Mouse (Mus musculus): ENCODE results near the gene Fto. TPM values are rescaled to one million over a fixed set of nuclear protein-coding genes. Genes with fewer than 3 reads are reported as not detected.

Gene Fto
- total RNA-seq, 2 experiments from 2014 or later: 71.6 to 81.6 TPM

DNA sequence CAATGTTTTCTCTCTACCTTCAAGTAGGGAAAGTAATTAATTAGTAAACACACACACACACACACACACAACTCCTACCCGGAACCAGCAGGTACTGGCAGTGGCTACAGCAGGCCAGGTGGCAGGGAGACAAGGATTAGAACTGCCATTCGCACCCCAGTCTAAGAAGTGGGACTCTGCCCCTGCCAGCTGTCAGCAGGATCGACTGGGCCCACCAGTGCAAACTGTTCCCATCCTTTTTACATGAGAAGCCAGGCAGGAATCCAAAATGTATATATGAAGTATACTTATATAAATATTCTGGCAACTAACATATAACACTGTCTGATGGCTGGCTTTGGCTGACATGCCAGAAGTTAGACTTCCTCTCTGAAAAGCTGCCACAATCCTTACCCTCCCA is 250.0 kb downstream of the Fto start:
- no peak for DNase-seq

DNA sequence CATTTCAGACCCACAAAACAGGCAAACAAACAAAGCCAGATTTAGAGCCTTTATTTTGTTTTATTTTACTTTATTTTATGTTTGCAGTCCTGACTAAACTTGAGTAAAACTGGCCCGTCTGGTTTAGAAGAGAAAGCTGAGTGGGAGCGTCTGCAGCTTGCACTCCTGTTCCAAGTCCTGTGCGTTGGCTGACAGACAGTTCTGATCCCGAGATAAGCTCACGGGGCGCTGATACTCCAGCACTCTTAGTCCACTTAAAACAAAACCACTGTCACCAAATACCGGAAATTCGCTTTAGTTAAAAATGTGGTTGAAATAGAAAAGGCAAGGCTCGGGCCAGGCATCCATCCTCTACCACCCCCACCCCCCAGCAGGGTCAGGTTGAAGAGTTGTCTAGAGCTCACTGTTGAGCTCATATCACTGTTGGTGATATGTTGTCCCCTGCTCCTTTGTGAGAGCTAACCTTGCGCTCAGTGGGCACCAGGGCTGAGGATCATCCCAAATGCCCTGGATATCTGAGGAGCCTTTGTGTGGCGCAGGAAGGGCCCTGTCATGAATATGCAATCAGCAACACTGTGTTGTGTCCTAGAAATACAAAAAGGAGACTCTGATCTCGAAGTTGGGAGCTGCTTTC is 252.7 kb downstream of the Fto start:
- DNase-seq: no peak

DNA sequence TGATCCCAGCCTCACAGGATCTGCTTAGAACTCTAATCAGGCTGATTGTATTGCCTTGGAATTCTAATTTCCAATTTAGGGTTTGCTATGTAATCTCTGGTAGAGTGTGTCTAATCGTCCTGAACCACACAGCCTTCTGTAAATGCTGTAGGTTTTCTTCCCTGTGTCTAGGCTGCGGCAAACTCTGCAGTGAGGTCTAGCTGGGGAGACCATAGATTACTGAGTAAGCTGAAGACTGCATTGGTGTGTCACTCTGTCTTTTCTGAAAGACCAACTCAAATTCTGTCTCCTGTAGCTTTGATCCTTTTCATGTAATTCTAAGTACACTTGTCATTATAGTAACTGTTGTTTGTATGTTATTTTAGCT is 253.2 kb downstream of the Fto start:
- DNase-seq: no peak

DNA sequence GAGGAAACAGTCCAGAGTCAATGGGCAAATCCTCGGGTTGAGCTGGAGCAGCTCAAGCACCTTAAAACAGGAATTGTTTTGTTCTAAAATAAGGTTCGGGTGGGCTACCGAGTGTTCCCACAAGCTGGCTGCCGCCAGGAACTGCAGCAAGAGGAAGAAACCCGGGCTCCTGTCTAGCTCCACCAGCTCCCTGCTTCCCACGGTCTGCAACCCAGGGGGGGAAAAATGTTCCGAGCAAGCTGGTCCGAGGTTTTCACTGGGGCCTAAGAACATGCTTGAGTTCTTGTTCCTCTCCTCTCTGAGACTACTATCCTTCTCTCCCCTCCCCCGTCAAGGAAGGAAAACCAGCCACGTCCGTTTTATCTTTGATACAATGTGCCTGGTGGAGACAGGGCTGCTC is 256.5 kb downstream of the Fto start:
- no peak for DNase-seq

DNA sequence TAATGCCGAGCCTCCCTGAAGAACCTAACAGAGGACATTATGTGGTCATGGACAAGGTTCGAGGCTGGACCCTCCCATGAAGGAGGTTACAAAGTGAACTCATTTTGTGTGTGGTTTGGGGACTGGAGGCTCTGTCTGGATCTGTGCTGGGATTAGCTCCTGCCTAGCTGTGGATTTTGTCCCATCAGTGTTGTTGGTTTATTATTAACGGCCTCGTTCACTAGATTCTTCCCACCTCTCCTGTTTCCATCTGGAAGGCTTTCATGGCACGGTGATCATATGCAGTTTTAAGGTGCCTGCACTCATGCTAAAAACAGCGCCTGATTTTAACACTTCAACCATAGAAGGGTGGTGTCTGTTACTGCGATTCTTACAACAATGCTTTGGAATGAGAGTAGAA is 257.5 kb downstream of the Fto start:
- DNase-seq: no peak

DNA sequence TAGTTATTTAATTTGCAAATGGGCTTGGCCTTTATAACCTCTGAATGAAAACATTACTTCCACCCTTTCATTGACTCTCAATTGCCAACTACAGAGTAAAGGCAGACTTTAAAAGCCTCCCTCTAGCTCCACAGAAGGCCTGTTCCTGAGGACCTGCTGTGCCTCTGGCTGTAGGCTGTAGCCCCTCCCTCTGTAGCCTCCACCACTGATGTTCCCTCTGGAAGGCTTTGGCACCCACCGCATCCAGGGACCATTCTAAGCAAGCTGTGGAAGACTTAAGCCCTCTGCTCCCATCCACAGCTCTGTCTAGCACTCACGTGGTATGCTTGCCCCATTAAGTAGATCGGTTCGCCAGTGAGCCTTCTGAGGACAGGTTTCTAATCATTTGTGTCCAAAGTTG is 258.7 kb downstream of the Fto start:
- no peak for DNase-seq

DNA sequence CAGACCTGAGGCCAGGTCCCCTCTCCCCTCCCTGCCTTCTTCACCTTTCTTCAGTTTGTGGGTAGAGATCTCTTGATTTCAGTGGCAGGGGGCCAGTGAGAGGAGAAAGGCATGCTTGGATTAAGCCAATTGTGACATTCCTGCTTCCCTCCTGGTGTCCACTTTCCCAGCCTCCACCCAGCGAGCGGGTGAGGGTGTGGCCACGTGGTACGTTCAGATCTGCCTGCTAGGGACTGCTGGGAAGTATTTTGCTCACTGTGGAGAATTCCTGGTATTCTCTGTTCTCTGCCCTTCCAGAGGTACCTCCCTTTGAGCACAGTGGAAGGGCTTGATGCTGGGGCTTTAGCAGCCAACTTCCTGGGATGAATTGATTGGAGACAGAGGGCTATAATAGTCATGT is 259.3 kb downstream of the Fto start:
- DNase-seq: no peak

DNA sequence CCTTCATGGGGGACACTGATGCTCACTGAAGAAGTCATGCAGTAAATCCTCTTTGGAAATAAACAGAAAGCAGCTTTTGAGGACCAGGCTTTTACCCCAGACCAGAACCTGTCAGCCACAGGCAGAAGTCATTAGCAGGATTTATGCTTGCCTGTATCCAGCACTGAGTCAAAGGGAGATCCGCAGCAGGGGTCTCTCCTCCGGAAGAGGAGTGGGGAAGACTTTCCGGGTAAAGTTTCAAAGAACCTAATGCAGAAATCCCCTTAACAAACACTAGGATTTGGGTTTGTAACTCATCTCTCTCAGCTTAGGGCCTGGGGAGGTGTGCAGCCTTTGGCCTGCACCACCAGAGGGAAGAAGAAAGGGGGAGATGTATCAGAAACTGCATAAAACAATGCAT is 262.3 kb downstream of the Fto start:
- DNase-seq: no peak

DNA sequence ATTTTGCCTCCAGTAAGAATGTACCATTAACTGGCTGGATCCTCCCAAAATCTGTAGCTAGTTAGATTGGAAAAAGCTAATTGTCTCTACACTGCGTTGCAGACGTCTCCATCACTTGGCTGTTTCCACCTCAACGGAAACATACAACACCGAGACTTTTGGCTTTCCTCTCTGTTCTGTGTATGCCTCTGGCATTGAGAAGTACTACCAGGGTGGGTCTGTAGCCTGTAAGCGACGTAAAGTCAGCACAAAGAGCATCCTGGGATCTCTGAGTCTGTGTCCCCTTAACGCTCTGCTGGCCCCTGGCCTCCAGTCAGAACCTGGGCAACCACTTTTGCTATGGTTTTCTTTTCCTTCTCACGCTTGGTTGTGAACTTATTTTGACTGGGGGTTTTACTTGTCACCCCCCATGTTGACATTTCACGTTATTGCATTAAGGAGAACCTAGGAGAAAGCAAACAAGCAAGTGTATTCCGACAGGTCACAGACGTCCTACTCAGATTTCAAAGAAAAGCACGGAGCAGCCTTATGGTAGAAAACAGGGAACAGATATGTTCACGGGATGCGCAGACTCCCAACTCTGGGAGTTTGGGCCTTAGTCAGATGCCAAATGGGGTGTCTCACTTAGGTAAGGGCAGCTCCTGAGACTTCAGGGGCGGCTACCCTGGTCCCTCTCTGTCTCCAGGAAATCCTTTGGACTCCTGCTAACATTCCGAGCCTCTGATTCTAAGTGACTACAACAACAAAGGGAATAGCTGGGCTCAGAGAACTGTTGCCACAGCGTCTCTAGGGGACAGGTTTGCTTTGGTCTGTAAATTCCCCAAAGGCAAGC is 263.0 kb downstream of the Fto start:
- no peak for DNase-seq

DNA sequence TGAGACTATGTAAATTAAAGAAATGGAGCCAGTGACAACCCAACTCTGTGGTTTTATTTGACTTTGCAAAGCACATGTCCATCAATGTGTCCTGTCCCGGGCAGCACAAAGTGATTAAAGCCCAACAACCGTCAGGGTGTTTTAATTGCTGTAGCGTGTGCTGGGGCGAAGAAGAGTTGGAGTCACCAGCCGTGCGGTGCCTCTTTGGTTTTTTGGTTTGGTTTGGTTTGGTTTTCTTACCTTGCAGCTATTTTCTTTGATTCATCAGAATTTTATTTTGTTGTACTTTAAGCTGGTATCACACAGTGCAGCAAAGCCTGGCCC is 263.6 kb downstream of the Fto start:
- no peak for DNase-seq

DNA sequence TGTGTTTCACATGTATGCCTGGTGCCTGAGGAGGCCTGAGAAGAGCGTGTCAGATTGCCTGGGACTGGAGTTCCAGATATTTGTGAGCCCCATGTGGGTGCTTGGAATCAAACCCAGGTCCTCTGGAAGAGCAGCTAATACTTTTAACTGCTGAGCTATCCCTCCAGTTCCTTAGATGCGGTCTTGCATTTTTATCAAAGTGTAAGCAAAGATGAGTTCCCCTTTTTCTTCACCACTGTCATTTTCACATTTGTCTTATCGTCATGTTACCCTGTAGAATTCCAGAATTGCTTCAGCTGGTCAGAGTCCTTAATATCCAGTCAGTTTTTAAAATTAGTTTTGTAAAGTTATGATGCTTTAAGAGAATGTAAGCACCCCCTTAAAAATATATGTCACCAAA is 264.3 kb downstream of the Fto start:
- DNase-seq: no peak

DNA sequence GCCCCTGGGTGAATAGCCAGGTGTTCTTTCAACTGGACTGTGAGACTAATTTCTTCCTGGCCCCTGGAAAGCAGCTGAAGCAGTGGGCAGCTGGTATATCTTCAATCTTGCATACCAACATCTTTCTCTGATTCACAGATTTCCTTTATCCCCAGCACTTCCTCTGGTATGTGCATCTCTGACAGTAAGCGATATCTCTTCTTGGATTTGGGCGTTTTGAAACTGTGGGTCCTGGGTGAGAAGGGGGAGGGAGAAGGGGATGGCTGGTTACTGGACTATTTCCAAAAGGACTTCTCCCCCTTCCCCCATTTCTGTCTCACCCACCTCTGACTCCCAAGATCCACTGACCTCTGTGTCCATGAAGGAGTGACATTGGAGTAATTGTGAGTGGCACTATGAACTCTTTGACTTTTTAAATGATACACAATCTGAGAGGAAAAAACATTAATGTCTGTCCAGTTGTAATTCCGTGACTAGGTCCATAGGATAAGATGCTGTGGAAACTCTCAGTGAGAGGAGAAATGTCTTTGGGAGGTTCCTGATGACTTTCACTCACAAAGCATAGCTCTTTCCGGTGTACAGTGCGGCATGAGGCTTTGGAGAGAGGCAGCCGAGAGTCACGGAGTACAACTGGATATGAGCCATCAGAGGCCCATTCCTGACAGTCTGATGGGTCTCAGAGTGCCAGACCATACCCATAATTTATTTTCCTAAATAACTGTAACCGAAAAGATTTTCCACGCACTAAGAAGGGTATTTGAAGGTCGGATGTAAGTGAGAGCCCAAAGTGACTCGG is 271.5 kb downstream of the Fto start:
- DNase-seq: no peak

DNA sequence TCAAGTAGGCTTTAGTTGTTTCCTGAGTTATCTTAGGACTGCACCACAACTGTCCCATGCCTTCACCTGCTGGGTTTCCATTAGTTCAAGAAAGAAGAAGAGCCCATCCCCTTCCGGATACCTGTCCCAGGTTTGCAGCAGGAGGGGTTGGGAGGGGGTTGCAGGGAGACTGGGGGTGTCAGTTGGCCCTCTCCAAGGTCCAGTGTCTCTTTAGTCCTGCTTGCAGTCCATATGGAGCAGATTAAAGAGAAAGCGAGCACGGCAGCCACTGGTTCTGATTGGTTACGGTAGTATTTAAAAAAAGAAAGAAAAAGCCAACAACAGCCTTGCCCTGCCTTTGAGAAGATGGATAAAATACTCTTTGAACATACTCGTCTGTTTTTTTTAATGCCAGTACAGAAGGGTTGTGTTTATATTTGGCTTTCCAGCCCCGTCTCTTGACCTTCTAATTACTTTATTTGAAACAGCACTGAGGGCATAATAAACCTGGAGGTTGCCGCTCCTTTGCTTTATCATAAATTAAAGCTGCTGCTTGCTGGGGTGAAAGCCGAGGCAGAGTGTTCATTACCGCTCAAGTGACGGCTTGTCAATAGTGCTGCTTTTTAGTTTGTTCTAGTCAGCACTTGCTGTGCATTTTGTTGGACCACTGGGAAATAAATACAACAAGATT is 279.2 kb downstream of the Fto start:
- no peak for DNase-seq

DNA sequence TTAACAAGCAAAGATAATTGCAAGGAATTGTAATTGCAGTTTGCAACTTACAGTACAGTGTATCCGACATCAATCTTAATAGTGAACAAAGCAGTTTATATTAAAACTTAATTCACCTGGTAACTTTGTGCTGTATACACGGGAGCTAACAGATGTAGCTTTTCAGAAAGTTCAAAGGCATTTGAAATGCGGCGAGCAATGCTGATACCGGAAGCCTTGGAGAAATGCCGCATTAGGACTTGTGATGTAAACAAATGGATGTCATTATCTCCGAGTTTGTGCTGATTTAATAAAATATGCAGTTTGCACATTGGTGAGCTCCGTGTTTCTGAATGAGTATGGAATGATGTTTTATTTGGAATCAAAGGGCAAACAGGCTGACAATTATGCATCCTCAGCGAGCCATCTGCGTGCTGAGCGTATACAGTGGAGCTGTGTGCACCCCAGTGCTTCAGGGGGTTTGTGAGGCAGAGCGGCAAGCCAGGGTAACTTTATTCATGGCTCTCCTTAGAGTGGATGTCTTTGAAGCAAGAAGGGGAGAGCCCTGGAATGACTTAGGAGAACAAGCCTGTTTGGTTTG is 280.0 kb downstream of the Fto start:
- DNase-seq: no peak

DNA sequence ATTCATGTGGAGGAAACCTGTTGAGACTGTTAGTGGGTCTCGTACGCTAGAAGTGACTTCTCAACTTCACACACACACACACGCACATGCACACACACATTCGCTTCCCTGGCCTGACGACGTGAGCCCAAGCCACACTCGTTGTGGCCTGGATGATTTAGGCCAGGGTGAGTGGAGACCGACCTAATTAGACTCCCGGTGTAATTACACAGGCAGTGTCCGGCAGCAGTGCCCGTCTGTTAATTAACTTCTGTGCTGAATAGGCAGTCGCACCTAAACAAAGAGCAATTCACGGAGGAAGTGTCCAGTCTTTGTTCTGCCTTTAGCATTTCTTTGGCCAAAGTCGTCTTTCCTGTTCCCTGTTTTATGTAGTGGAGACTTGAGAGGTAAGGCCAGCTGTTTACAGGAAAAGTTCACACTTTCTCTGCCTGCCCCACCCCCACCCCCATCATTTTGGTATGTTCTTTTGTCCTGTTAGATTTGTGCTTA is 286.1 kb downstream of the Fto start:
- no peak for DNase-seq

DNA sequence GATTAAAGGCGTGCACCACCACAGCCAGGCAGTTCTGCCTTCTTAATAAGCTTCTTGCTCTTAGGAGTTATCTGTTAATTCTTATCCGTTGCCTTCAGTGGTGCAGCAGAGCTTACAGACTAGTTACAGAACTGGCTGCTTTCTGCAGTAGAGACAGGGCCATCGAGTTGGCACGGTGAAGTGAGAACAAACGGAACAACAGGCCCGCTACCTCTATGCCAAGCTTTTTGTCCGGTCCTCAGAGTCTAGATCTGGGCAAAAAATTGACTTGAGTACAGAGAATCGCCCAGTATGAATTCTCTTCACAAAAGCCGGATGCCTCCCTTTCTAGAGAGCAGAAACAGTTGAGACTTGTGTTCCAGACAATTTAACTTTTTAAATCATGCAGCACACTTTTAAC is 290.4 kb downstream of the Fto start:
- DNase-seq: no peak

DNA sequence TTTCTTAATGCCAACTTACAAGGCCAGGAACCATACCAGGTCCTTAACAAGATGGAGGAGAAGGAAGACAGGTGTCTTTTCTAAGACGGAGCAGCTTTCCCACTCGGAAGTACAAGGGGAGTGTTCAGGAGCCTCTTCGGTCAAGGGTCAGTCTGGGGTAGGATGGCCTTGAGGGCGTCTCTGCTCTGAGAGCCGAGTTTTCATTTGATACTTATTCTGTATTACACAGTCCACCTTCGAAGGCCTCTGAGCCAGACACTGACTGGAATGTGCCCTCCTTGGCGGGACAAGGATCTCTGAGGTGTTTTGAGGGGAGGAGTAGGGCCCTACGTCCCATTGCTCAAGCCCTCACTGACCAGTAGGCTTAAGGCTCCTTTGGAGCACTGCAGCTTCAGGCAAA is 292.6 kb downstream of the Fto start:
- DNase-seq: no peak

DNA sequence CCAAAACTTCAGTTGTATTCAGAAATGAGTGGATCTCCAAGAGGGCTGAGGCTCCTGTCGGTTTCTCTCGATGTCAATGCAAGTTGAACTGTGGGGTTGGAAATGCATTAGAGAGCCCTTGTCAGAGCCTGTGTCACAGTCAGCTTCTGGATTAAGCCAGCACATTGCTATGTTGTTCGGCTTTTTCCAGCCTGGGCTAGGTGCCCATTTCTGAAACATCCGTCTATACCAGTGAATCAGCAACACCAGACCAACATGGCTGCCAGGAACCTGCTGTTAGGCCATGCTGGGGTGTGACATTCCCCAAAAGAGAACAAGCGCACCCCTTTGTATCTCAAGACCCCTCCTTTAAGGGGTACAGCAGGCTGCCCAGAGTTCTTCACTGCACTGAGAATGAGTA is 293.8 kb downstream of the Fto start:
- peak in 1 of 2 experiments; percentile 10 for DNase-seq

DNA sequence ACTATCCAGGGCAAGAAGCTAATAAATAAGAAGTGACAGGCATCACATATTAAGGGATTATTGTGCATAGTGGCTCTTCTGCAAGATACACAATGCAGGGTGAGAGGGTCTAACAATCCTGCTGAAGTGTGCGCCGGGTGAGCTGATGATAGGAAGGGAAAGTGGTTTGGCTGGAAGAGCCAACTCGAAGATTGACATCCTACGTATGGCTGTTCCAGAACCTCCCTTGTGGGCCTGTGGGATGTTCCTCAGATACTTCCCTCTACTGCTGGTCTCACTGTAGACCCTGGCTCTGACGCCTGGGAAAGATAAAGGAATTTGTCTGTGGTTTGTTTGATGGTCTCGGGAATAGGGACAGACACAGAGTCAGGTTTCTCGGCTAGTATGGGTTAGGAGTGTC is 297.9 kb downstream of the Fto start:
- no peak for DNase-seq

DNA sequence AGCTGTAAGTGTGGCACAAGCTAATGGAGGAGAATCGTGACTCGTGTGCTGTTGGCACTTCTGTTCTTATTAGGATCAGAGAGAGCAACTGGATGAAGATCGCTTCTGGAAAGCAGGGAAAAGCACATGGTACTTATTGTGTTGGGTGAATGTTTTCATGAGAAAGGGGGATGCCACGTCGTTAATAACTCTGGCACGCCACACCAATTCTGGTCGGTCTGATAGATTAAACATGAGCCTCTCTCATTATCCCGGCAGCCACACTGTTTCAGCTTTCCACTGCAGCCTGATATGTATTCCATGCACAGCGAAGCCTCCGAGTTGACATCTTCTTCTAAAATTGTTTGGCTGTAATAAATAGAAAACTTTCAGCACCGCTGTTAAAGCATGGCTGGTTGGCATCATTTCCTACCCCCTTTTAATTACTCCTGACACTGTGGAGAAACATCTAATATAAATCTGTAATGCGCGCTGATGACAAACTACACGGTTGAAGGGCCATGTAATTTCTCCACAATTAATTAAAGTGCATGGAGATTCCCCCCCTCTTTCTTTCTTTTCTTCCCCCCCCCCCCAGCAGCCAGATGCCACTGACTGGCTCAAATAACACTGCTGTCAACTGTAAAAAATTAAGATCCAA is 298.5 kb downstream of the Fto start:
- no peak for DNase-seq

DNA sequence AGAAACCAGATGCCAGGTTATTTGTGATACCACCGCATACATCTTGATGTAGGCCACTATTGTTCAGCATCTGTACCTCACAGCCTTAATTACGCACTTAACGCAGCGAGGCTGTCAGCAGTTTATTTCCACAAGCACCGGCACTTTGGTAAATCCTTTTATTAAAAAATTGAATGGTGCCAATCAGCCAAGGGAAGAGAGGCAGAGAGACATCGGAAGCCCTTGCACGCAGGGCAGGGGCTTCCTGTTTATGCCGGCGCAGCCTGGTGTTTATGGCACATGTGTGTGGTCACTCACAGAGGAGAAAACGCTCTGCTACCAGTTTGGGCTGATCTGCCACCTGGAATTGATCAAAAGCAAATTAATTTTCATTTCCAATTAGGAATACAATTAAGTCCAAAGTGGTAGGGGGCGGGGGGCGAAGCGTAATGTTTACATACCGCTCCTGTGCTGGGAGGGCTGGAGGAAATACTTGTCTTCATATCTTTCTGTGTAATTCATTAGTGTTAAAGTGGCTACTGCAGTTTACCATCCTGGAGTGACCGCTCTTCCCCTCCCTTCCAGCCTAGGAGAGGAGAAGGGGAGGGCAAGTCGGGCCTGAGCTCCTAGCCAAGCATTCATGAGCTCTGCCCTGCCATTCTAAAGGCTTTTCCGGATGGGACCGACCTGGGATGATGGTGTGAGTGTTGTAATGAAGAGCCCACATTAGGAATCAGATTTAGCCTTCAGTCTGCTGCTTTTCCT is 299.2 kb downstream of the Fto start:
- no peak for DNase-seq

All from adrenal gland, postnatal 36 days (tissue).